Mouse (Mus musculus) kidney, adult 2 months (tissue): ENCODE results near the gene St8sia1. TPM values are rescaled to one million over a fixed set of nuclear protein-coding genes. Genes with fewer than 3 reads are reported as not detected.
A peak's percentile ranks its signal among the peaks of the same experiment; 100 is the strongest.

Experiments
- DNase-seq: peaks from one replicate; pipeline ENCODE4 v3.0.0; 2021
- H3K27ac ChIP-seq: fragments of 200-500 bp; 2 replicates; pipeline ENCODE4 v1.5.1; 2012; ENCODE audit warnings: low read depth, low read length, control low read depth, inconsistent platforms; ENCODE audit not compliant: insufficient read depth
- H3K27me3 ChIP-seq: fragments of 200-500 bp; replicated peaks from 2 replicates; pipeline ENCODE4 v1.6.1; 2012; ENCODE audit warnings: mild to moderate bottlenecking, moderate library complexity, low read length, inconsistent platforms; ENCODE audit not compliant: control insufficient read depth, insufficient read depth
- H3K36me3 ChIP-seq: fragments of 200-500 bp; 2 replicates; pipeline ENCODE4 v1.6.1; 2012; ENCODE audit warnings: mild to moderate bottlenecking, moderate library complexity, low read length, inconsistent platforms; ENCODE audit not compliant: control insufficient read depth, insufficient read depth
- H3K4me1 ChIP-seq: fragments of 200-500 bp; 2 replicates; pipeline ENCODE4 v1.6.1; 2011; ENCODE audit warnings: low read length; ENCODE audit not compliant: control insufficient read depth, insufficient read depth
- H3K4me3 ChIP-seq: fragments of 200-500 bp; 2 replicates; pipeline ENCODE4 v1.5.1; 2011; ENCODE audit warnings: mild to moderate bottlenecking, low read depth, low read length, control low read depth; ENCODE audit not compliant: insufficient read depth
- CTCF ChIP-seq: fragments of 200-500 bp; conservative IDR thresholded peaks from 2 replicates; pipeline ENCODE4 v1.5.1; 2011; ENCODE audit warnings: low read depth, mild to moderate bottlenecking, control low read depth, low read length, moderate library complexity, mixed read lengths; ENCODE audit not compliant: insufficient read depth, insufficient read length
- POLR2A ChIP-seq: fragments of 200-500 bp; IDR thresholded peaks from one replicate; pipeline ENCODE4 v1.6.1; 2011; ENCODE audit warnings: low read depth, low read length, control low read depth
- WGBS: fragments of 180-500 bp; shearing (Covaris S2); methylation state at CpG from one replicate; pipeline ENCODE4 v1.1.7; 2018; 5-methylcytosine and 5-hydroxymethylcytosine counted together
- polyA plus RNA-seq: library from polyadenylated mRNA; depleted of rRNA; stranded (reverse); fragments of >200 nt; gene quantifications from 2 replicates; pipeline ENCODE4 v1.2.3, GENCODE M21; 2012

The St8sia1 gene
- polyA plus RNA-seq, 1 experiment, result 14.3 TPM

DNA sequence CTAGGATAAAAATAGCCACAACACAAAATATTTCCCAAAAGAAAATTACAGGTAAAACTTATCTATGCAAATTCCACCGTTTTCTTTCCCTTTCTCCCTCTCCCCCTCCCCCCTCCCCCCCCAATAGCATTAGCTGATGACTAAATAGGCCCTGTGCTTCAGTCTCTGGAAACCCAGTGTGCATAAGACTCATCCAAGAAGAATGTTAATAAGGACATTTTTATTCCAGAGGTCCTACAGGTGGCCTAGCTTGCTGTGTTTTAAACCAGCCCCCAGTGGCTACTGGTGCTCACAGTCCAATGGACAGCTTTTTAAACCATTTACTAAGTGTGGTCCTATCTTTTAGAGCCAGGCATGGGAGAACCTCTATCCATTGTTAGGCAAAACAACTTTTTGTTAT is 166.3 kb downstream of the St8sia1 start:
- Histone ChIP-seq H3K27ac (no peak overlapping the region), H3K4me1 (no peaks in the 10 kb centered on the region), H3K36me3 (no peaks in the 10 kb centered on the region), H3K27me3 (no peaks in the 10 kb centered on the region), H3K4me3 (no peak overlapping the region)
- WGBS, result 83% methylated on average over 1 of the region's 1 CpGs
- no peak for DNase-seq
- no peak for TF ChIP-seq POLR2A
- no peak for TF ChIP-seq CTCF

DNA sequence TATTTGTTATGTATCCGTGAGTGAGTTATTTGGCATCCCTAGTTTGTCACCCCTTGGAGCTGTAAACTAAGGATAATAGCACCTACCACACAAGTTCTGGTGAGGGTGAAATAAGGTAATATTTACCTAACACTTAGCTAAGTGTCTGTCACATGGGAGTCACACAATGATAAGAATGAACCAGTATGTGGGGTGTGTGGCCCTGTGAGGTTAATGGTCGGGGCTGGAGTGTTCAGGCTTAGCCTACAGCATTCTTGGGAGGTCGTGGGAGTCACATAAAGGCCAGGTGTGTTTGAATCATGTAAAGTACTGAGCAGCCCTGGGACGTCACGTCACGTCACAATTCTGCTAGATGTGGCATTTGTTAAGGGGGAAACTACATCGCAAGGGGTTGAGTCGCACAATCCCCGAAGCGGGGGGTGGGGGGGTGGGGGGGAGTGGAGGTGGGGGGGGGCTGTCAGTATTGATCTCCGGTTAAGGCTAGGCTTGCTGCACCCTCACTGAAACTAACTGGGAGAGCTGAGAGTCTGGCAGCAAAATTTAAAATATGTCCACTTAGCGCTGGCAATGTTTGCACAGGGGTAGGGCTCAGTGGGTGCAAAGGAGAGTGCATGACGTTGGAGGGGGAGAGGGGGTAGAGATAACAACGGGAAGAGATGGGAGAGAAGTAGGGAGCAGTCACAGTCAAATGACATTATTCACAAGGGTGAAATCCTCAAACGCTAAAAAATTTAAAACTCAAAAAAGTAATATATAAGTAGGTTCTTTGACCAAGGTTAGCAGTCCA is 168.4 kb downstream of the St8sia1 start:
- H3K27ac ChIP-seq, result no peak overlapping the region
- no peaks in the 10 kb centered on the region for H3K4me1 ChIP-seq
- 81% methylated on average over 15 of the region's 15 CpGs for WGBS

DNA sequence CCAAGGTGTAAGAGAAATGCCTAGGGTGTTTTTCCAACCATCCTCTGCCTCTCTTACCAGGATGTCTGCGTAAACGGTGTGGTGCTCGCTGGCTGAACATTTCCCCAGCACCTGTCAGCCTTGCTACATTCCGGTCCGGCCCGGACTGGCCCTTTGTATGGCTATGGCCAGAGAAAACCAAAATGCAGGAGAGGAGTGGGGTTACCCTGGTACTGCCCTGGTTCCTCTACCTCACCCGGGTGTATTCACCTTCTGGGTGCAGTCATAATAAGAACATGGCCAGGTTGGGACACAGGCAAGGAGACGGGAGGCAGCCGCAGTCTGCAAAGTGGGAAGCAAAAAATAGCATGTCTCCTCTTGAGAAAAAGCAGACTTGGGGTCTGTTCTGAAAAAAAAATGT is 169.2 kb downstream of the St8sia1 start:
- Histone ChIP-seq H3K36me3 (no peaks in the 10 kb centered on the region), H3K4me1 (no peaks in the 10 kb centered on the region), H3K4me3 (no peak overlapping the region), H3K27me3 (no peaks in the 10 kb centered on the region), H3K27ac (no peak overlapping the region)
- DNase-seq, result no peak
- no peak for TF ChIP-seq POLR2A
- TF ChIP-seq CTCF, result no peak
- 94% methylated on average over 9 of the region's 9 CpGs for WGBS

More for the DNA sequence above, 168.4 kb downstream of the St8sia1 start:
- DNase-seq, result no peak
- Histone ChIP-seq H3K27me3 (no peaks in the 10 kb centered on the region), H3K36me3 (no peaks in the 10 kb centered on the region), H3K4me3 (no peak overlapping the region)
- TF ChIP-seq POLR2A (no peak), CTCF (no peak)

DNA sequence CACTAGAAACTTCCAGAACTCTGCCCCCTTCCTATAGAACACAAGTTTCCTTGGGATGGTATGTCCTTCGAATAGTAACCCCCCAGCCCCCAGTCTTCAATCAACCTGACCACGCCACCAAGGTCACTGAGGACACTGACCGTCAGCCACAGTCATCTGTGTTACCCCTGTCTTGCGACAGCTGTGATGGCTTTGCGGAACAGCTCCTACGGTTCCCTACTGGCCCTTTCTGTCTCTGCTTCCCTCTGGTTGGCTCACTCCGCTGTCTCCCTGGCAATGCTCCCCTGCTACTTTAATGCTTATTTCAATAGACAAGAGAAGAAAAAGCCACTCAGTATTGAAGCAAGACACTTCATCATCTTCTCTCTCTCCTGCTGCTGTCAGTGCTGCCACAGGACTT is 170.8 kb downstream of the St8sia1 start:
- Histone ChIP-seq H3K36me3 (no peaks in the 10 kb centered on the region), H3K4me3 (no peak overlapping the region), H3K4me1 (no peaks in the 10 kb centered on the region), H3K27me3 (no peaks in the 10 kb centered on the region), H3K27ac (no peak overlapping the region)
- 53% methylated on average over 7 of the region's 7 CpGs for WGBS
- DNase-seq, result no peak
- TF ChIP-seq POLR2A, result no peak
- no peak for TF ChIP-seq CTCF

DNA sequence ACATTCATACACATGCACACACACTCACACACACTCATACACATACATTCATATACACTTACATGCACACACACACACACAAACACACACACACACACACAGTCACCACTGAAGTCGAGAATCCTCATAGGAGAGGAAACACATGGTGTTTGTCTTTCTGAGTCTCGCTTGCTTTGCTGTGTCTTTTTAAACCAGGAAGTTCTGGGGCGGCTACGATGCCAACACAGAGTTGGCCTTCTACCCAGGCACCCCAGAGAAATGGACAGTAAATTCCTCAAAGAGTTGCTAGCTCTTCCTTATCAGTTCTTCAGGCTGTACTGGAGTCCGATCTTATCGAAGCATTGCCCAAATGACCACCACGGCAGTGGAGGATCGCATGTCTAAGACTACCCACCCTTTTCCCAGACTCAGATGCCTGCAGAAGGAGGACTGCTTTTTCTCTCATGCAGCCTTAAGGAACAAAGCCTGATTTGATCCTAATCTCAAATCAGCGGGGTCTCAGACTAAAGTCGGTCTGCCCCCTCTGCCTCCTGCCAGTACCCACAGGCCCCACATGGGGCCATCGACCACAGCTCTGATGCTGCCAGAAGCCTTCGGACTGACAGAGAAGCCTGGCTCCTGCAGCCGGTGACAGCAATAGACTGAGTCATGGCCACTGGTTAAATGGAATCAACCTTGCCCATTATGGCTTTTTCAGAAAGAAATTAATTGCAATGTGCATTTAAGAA is 171.8 kb downstream of the St8sia1 start:
- Histone ChIP-seq H3K4me1 (no peaks in the 10 kb centered on the region), H3K27me3 (no peaks in the 10 kb centered on the region), H3K4me3 (no peak overlapping the region), H3K36me3 (no peaks in the 10 kb centered on the region), H3K27ac (no peak overlapping the region)
- WGBS, result 64% methylated on average over 13 of the region's 13 CpGs
- TF ChIP-seq POLR2A (no peak), CTCF (no peak)
- no peak for DNase-seq

DNA sequence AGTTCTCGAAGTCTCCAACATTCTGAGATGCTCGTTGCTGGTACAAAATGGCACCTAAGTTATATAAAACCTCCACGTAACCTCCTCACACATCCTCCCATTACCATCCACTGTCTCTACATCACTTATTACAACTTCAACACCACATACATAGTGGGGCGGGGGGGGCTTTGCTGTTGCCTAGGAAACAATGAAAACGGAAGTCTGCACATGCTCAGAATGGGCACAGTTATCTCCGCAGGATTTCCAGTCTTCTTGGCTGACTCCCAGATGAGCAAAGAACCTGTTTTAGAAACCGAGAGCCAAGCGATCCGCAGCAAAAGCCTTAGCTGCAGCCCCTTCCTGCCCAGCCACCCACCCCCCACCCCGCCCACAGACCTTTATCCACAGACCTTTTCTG is 174.5 kb downstream of the St8sia1 start:
- no peak for DNase-seq
- H3K36me3 ChIP-seq, result no peaks in the 10 kb centered on the region
- H3K4me3 ChIP-seq, result no peak overlapping the region
- 90% methylated on average over 10 of the region's 10 CpGs for WGBS
- H3K4me1 ChIP-seq, result no peaks in the 10 kb centered on the region
- no peak overlapping the region for H3K27ac ChIP-seq
- TF ChIP-seq CTCF (no peak), POLR2A (no peak)
- no peaks in the 10 kb centered on the region for H3K27me3 ChIP-seq

DNA sequence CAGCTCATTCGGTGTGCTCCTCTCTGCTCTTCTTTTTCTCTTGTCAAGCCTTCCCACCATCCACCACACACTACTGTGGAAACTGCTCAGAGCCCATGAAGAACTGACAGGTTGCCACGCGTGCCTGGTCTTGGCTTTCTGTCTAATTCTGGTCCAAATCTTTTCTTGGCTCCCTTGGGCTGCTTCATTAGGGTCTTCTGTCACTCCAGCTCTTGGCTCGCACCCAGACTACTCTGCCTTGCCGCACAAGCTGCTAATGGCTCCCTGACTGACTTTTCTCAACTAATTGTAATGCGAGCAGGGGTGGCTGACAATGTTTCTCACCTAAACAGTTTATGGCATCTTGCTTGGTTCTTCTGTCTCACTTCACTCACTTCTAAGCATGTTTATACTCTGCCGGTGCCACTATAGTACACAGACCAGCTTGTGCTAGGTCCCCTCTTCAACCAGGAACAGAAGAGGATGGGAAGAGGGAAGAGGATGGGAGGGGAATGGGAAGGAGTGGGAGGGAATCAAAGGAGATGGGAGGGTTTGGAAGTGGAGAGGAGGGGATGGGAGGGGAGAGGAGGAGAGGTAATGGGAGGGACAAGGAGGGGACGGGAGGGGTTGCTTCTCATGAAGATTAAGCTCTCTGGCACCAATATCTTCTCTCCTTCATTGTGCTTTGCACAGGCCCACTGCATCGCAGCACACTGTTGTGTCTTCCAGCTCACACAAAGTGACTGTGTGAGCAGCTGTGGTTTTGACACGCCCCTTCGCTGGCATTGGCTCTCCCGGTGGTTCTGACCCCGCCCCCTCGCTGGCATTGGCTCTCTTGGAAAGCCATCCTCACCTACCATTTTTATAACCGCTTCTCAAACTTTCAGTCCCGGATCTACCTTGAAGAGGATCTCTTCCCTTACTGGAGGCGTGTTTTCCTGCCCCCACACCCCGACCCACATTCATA is 175.9 kb downstream of the St8sia1 start:
- TF ChIP-seq CTCF (no peak), POLR2A (no peak)
- no peaks in the 10 kb centered on the region for H3K27me3 ChIP-seq
- no peak overlapping the region for H3K27ac ChIP-seq
- H3K4me1 ChIP-seq, result no peaks in the 10 kb centered on the region
- H3K36me3 ChIP-seq, result no peaks in the 10 kb centered on the region
- H3K4me3 ChIP-seq, result no peak overlapping the region
- DNase-seq, result peak; percentile 8
- WGBS, result 56% methylated on average over 18 of the region's 18 CpGs
